Mouse (Mus musculus) heart, postnatal 10 days (tissue): Measurements from ENCODE around the gene Cox19. TPM values are rescaled to one million over a fixed set of nuclear protein-coding genes. Genes with fewer than 3 reads are reported as not detected.

ENCODE experiments used
- DNase-seq, 2 experiments: peaks; one replicate each; pipeline ENCODE4 v3.0.0; 2021
- intact Hi-C: fragments of 180-260 bp; cut with DNase I; formaldehyde crosslinking; loops from one replicate; pipeline ENCODE4 v1.15.1; 2025
- total RNA-seq, 2 experiments: library from RNA; stranded (reverse); gene quantifications; 2 replicates each; pipeline ENCODE4 v1.2.3; 2021

Gene Cox19
- total RNA-seq, 2 experiments from 2014 or later: 88.8 to 96.4 TPM

DNA sequence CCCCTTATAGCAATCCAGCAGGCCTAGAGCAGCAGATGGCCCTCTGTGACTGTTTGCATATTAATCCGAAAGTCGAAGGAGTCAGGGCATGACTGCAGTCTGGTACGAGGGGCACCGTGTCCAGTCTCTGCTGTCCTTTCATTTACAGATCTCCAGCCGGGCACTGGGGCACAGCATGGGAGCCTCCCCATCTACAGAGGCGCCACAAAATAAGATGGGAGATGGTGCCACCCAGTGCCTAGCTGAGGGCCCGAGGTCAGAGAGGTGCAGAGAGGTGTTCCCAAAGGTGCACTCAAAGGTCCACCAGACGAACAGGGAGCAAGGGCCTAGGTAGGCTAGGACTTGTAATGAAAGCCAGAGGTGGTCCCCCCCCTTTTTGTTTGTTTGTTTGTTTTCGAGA is 32.0 kb upstream of the Cox19 start:
- intact Hi-C loops: no loop called here

GRCm38 (mm10) chr5:139382760-139383159 is 31.5 kb upstream of the Cox19 start:
- peak; percentile 79 to 84 for DNase-seq
- intact Hi-C loops: no loop called here

More for the DNA sequence above, 32.0 kb upstream of the Cox19 start:
- no peak for DNase-seq

DNA sequence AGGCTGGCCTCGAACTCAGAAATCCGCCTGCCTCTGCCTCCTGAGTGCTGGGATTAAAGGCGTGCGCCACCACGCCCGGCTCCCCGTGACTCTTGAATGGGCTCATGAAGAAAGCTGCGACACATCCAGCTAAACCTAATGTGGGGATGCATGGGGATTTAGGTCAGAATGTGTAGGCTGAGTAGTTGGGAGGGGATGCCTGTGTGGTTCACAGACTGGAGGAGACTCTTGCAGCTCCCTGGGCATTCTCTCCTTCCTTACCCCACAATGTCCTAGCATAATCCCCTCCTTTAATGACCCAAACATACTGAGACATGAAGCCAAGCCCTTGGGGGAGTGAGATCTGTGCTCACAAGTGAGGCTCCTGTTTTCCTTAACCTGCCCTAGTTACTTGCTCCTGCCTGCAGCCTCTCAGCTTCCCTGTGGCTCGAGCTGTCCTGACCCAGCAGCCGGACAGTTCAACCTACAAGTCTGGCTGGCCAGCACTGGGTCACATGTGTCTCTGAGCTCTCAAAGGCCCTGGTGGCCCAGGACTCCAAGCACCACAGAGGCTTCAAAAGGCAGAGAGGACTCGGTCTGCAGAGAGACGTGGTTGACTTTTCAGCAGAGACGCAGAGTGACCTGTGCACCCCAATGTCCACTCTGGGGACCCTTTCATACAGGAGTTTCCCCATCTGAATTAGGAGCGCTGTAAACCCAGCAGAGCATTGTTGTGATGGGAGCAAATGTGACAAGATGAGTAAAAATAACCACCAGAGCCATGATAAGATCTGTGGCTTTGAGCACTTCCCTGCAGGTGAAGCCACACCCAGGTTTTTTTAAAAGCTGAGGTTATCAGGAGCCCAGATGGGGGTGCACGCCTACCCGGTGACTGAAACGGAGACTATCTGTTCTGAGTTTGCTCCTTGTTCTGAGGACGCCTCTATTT is 30.6 kb upstream of the Cox19 start:
- DNase-seq: no peak
- intact Hi-C loops: no loop called here

GRCm38 (mm10) chr5:139380385-139381248 is 29.4 kb upstream of the Cox19 start:
- peak; percentile 97 to 98 for DNase-seq
- intact Hi-C loops: no loop called here

DNA sequence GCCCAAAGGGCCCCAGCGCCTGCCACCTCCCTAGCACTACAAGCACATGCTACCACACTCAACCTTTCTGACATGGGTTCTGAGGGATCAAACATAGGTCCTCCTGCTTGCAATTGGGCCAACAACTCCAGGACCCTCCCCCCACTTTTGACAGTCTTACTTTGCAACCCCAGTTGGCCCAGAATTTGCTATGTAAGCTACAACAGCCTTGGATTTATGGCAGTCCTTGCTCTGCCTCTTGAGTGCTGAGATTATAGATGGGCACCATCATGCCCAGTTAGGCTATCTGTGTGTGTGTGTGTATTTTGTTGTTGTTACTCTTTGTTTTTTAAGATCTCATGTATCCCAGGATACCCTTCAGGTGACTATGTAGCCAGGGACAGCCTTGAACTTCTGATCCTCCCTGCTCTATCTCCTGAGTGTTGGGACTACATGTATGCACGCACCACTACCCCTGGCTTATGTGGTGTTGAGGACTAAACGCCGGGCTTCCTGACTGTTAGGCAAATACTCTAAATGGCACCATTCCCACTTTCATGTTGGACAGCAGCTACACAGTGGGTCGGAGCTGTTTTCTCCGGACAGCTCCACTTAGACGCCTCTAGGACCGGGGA is 28.7 kb upstream of the Cox19 start:
- no peak for DNase-seq
- intact Hi-C loops: no loop called here

GRCm38 (mm10) chr5:139378986-139379629 is 27.9 kb upstream of the Cox19 start:
- intact Hi-C loops: no loop called here
- DNase-seq: peak; percentile 91 to 92

DNA sequence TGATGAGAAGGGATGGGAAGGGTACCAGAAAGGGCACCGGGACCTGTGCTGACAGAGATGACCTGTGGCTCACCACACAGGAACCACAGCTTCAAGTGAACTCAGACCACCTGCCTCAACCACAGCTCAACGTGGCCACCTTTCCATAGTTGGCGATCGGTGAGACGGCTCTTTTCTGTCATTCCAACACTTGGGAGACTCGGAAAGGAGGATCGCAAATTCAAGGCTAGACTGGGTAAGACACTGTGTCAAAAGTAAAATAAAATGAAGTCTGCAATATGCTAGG is 27.0 kb upstream of the Cox19 start:
- DNase-seq: no peak
- intact Hi-C loops: no loop called here

- peak; percentile 84 to 85 for DNase-seq
- intact Hi-C loops: no loop called here
Observed at GRCm38 (mm10) chr5:139377468-139378270, 26.5 kb upstream of the Cox19 start, which contains the start of gene Gpr146. Gene Gpr146, plus strand, starts transcription at chr5:139377697.

- intact Hi-C loops: no loop called here
Observed at GRCm38 (mm10) chr5:139374841-139375240, 23.6 kb upstream of the Cox19 start.

GRCm38 (mm10) chr5:139373889-139374444 is 22.7 kb upstream of the Cox19 start:
- no peak for DNase-seq
- intact Hi-C loops: no loop called here

More at GRCm38 (mm10) chr5:139374841-139375240, 23.6 kb upstream of the Cox19 start:
- no peak for DNase-seq

GRCm38 (mm10) chr5:139373126-139373525 is 21.9 kb upstream of the Cox19 start:
- intact Hi-C loops: no loop called here
- no peak for DNase-seq

GRCm38 (mm10) chr5:139371631-139372401 is 20.6 kb upstream of the Cox19 start:
- peak; percentile 94 to 96 for DNase-seq
- intact Hi-C loops: no loop called here

- intact Hi-C loops: no loop called here
- DNase-seq: no peak
Observed at GRCm38 (mm10) chr5:139371118-139371517, 19.9 kb upstream of the Cox19 start.

- DNase-seq: no peak
- intact Hi-C loops: no loop called here
Observed at GRCm38 (mm10) chr5:139370336-139370735, 19.1 kb upstream of the Cox19 start.

DNA sequence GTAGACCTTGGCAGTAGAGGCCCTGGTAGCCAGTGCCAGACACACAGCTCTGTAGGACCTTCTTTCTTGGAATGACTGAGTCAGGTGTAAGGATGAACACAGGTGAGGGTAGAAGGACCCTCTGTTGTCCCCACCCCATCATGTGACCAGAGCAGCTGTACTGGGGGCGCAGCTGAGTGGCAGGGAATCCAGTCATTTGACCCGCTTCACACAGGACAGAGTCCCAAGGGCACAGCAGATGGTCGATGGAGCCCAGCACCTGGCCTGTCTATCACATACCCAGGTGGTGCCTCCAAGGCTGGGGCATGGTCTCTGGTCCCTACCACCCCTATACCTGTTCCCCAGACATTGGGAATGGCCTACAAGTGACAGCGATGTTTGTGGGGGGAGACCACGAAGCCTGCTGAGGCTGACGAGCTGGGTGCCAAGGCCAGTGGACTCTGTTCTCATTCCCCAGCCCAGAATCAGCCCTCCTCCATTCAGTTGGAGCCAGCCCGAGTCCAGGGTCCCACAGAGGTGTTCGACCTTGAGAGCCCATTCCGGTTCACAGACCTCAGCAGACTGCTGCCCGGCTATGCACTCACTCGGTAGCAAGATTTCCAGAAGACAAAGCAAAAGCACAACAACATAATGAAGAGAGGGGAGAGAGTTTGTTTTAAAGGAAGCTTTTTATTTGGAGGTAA is 17.6 kb upstream of the Cox19 start:
- intact Hi-C loops: no loop called here
- no peak for DNase-seq

- intact Hi-C loops: no loop called here
- no peak for DNase-seq
Observed at GRCm38 (mm10) chr5:139367884-139368458, 16.8 kb upstream of the Cox19 start.

DNA sequence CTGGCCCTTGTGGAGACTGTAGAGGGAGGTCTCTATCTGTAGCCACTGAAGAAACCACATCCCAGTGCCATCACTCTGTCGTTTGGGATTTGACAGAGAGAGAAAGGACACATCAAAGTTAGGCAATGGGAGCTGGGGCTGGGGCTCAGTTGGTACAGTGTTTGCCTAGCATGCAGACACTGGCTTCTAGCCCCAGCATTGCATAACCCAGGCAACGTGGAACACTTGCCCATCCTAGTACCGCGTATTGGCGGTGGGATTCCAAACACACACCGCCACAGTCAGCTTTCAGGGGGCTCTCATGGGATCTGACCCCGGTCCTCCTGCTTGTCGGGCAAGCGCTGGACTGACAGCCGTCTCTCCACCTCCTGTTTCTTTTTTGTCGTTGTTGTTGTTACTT is 15.3 kb upstream of the Cox19 start:
- DNase-seq: no peak
- intact Hi-C loops: no loop called here

GRCm38 (mm10) chr5:139365827-139366226 is 14.6 kb upstream of the Cox19 start:
- DNase-seq: no peak
- intact Hi-C loops: loop anchor here (2.0 kb wide), 1 partner anchor 81 kb away; no protein-coding TSS in a partner anchor
